Mouse (Mus musculus) spleen, postnatal 36 days (tissue): ENCODE results near the gene Havcr2.
"Not testable (repeated sequence)": the region's sequence is repeated elsewhere in the genome, so short reads cannot be mapped to it uniquely, and the experiment has no call there.

ENCODE experiments used
- DNase-seq, 2 experiments: peaks; one replicate each; pipeline ENCODE4 v3.0.0; 2022; ENCODE audit warnings: low spot score in 2 of 2, mixed read lengths in 1 of 2

Gene Havcr2

GRCm38 (mm10) chr11:46459960-46460359, 5.2 kb downstream of the Havcr2 start:
- no peak for DNase-seq

GRCm38 (mm10) chr11:46461362-46461761, 6.6 kb downstream of the Havcr2 start:
- no peak for DNase-seq

GRCm38 (mm10) chr11:46461931-46462330, 7.2 kb downstream of the Havcr2 start:
- DNase-seq, result no peak

- DNase-seq, result no peak
Observed at GRCm38 (mm10) chr11:46466878-46467277, 12.1 kb downstream of the Havcr2 start.

GRCm38 (mm10) chr11:46474220-46474619, 19.5 kb downstream of the Havcr2 start:
- no peak for DNase-seq

- no peak for DNase-seq
Observed at GRCm38 (mm10) chr11:46479311-46479710, 24.6 kb downstream of the Havcr2 start.

- DNase-seq, result peak; percentile 18 to 24
Observed at GRCm38 (mm10) chr11:46480517-46480916, 25.8 kb downstream of the Havcr2 start.

GRCm38 (mm10) chr11:46488231-46488630, 33.5 kb downstream of the Havcr2 start:
- DNase-seq, result no peak

- DNase-seq, result no peak
Observed at GRCm38 (mm10) chr11:46488650-46489049, 33.9 kb downstream of the Havcr2 start.

GRCm38 (mm10) chr11:46507146-46507545, 52.4 kb downstream of the Havcr2 start:
- DNase-seq, result no peak

- DNase-seq, result no peak
Observed at GRCm38 (mm10) chr11:46509900-46510299, 55.2 kb downstream of the Havcr2 start.

GRCm38 (mm10) chr11:46521341-46521740, 66.6 kb downstream of the Havcr2 start:
- DNase-seq, result not testable (repeated sequence)

GRCm38 (mm10) chr11:46522719-46523118, 68.0 kb downstream of the Havcr2 start:
- DNase-seq, result no peak

GRCm38 (mm10) chr11:46523912-46524311, 69.2 kb downstream of the Havcr2 start, which contains the start of gene Gm12169:
Gm12169 (plus strand) TSS chr11:46524212.
- DNase-seq, result no peak

- DNase-seq, result no peak
Observed at GRCm38 (mm10) chr11:46530149-46530548, 75.4 kb downstream of the Havcr2 start.
